Mouse (Mus musculus) megakaryocyte, embryonic 14.5 days (primary cell): ENCODE measurements at regions not wholly inside any gene's neighbourhood (a gene's known extent, or its start where the extent isn't known, plus 50 kb on each side); places are given as distances from the start of the nearest gene placed in this dataset.
"Not testable (repeated sequence)": the region's sequence is repeated elsewhere in the genome, so short reads cannot be mapped to it uniquely, and the experiment has no call there.

Experiments
- H3K27me3 ChIP-seq: replicated peaks from 2 replicates; pipeline ENCODE3; 2012; ENCODE audit warnings: inconsistent platforms
- H3K36me3 ChIP-seq: replicated peaks from 2 replicates; pipeline ENCODE3; 2012; ENCODE audit warnings: low read length, inconsistent platforms, mixed read lengths
- H3K4me1 ChIP-seq: 2 replicates; pipeline ENCODE4 v1.6.1; 2012; ENCODE audit warnings: inconsistent platforms
- H3K4me3 ChIP-seq: replicated peaks from 2 replicates; pipeline ENCODE3; 2012; ENCODE audit warnings: moderate library complexity, mild to moderate bottlenecking, inconsistent platforms
- H3K9me3 ChIP-seq: 2 replicates; pipeline ENCODE4 v1.6.1; 2012; ENCODE audit warnings: inconsistent platforms
- FLI1 ChIP-seq: IDR thresholded peaks from 2 replicates; pipeline ENCODE4 v1.6.1; 2012; ENCODE audit warnings: low read length, inconsistent platforms, mixed read lengths
- GATA1 ChIP-seq: IDR thresholded peaks from 3 replicates; pipeline ENCODE4 v1.6.1; 2012; ENCODE audit warnings: mixed read lengths, low read length, inconsistent platforms, borderline replicate concordance

DNA sequence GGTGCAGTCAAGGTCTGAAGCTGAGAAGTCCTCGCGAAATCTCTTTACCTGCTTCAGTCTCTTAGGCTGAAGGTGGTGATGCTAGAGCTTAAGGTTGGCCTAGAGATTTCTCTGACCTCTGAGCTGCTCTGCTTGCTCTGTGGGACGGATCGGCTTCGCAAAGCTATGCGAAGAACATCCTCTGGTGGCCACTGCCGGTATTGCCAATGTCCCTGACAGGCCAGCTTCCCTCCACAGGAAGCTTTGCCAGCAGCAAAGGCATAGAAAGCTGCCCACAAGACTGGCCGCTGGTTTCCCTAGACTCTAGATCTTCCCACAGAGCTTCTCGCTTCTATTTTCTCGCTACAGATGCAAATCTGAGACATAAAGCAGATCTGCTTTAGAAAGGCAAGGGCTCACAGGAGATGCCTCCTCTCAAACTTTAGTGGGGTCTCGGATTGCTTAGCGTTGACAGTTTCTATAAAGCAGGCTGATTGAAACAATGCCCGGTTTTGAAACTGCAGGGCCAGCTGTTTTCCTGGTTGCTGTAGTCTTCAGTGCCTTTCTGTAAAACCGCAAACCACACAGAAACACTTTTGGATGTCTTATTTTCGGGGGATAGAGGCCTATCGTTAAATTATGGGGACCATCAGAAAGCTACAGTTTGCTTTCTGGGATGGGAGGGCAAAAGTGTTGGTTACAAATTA is 153.7 kb downstream of the Car8 start:
- H3K36me3 ChIP-seq = no peaks in the 10 kb centered on the region
- TF ChIP-seq GATA1 (no peak), FLI1 (no peak)
- no peaks in the 10 kb centered on the region for H3K27me3 ChIP-seq
- peak overlapping the region; percentile 78 for H3K4me3 ChIP-seq
- H3K4me1 ChIP-seq = peaks cover 15% of the 10 kb centered on the region
- H3K9me3 ChIP-seq = no peaks in the 10 kb centered on the region

DNA sequence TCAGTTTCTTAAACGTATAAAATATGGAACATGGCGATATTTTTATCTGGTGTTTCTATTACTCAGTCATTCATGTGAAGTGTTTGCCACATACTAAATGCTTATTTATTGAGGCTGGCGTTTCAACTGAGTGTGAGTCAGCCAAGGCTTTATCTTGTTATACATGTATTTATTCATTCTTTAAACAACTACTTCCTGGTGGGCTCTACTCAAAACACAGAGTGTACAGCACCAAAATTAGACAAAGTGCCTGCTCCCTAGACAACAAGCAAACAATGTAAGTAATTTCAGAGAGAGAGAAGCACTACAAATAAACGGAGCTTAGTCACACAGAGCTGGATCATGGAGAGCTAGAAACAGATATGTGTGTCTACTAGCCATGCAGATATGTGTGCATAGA is 159.5 kb downstream of the Car8 start:
- no peak overlapping the region for H3K4me3 ChIP-seq
- TF ChIP-seq GATA1 (no peak), FLI1 (no peak)
- no peaks in the 10 kb centered on the region for H3K9me3 ChIP-seq
- H3K27me3 ChIP-seq = no peaks in the 10 kb centered on the region
- no peaks in the 10 kb centered on the region for H3K4me1 ChIP-seq
- no peaks in the 10 kb centered on the region for H3K36me3 ChIP-seq

DNA sequence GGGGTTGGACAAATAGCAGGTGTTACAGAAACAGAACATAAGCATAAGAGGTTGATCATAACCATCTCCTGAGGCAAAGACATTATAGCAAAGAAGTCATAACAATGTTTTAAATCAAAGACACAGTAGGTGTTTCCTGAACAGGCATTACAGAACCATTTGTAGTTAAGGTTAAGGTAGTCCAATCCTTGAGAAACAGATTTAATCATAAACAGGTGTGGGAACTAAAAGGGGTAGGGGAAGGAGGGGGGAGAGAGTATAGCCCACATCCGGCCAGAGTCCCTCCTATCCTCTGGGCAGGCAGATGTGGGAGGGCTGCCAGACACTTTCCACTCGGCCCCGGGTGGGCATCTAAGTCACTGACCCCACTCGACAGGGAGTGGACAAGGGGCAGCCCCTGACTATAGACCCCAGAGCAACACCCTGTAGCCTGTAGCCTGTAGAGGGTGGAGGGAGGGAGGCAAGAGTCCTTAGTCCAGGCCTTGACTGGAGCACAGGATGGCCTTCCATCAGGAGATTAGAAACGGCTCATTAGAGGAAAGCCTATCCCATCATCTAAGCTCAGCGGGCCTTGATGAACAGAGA is 165.8 kb downstream of the Car8 start:
- Histone ChIP-seq H3K36me3 (no peaks in the 10 kb centered on the region), H3K4me1 (no peaks in the 10 kb centered on the region), H3K27me3 (no peaks in the 10 kb centered on the region), H3K9me3 (no peaks in the 10 kb centered on the region), H3K4me3 (no peak overlapping the region)
- TF ChIP-seq FLI1 (no peak), GATA1 (no peak)

DNA sequence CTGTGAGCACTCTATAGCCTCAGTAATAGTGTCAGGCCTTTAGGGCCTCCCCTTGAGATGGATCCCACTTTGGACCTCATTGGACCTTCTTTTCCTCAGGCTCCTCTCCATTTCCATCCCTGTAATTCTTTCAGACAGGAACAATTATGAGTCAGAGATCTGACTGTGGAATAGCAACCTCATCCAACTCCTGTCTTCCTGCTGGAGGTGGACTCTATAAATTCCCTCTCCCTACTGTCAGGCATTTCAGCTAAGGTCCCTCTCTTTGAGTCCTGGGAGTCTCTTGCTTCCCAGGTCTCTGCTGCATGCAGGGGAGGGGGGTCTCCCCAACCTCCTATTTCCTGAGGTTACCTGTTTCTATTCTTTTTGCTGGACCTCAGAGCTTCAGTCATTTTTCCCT is 168.1 kb downstream of the Car8 start:
- not testable (repeated sequence) for H3K9me3 ChIP-seq, H3K27me3 ChIP-seq, H3K4me3 ChIP-seq, H3K4me1 ChIP-seq, H3K36me3 ChIP-seq

DNA sequence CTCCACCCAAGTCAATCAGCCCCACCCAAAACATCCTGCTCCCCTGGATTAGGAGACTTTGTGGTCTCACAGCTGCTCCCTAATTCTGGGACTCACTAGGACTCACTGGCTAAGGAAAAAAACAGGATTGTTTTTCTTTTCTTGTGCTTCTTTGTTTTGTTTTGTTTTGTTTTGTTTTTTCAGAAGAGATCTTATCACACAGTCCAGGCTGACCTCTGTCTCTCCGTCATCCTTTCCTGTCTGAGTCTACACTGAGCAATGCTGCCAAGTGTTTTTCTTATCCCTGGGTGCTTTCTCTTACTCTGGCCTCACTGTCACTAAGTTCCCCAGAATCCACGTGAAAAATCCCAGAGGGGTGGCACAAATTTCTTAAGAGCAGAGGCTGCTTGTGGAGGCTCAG is 170.8 kb downstream of the Car8 start:
- Histone ChIP-seq H3K4me3 (no peak overlapping the region), H3K4me1 (no peaks in the 10 kb centered on the region), H3K9me3 (no peaks in the 10 kb centered on the region), H3K36me3 (no peaks in the 10 kb centered on the region), H3K27me3 (no peaks in the 10 kb centered on the region)
- TF ChIP-seq FLI1 (no peak), GATA1 (no peak)

DNA sequence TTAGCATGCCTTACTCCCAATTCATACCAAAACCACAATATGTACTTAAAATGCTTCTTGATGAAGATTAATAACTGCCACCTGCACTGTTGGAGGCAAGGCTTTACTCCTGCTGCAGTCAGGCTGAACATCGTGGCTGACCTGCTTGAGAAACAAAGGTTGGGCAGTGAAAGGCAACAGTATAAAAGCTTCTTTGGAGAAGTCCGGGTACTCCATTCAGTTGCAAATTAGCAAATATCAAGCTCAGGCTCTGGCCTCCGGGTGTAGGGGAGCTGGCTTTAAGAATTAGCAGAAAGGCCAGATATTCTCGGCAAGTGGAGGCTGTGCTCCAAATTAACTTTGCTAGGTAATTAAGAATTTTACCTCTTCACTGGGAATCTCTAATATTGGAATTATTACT is 197.1 kb downstream of the Car8 start:
- no peaks in the 10 kb centered on the region for H3K4me1 ChIP-seq
- peaks cover 19% of the 10 kb centered on the region for H3K9me3 ChIP-seq
- TF ChIP-seq FLI1 = no peak
- H3K27me3 ChIP-seq = no peaks in the 10 kb centered on the region
- no peaks in the 10 kb centered on the region for H3K36me3 ChIP-seq
- H3K4me3 ChIP-seq = no peak overlapping the region

DNA sequence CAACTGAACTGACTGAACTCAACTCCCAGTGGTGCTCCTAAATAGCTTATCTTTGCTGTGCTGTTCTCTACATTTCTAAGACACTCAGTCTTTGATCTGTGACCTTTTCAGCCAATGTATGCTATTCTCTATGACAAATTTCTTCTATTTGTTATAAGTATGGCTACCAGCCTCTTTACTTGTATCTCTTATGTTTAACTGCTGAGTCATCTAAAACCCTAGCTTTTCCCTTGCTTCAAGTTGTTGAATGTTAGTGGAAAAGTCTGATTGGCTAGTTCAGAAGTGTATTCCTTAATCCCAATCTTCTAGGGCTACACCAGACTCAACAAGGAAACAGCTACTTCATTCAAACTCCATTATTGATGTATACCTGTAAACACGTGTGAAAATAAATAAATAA is 201.0 kb downstream of the Car8 start:
- H3K27me3 ChIP-seq = no peaks in the 10 kb centered on the region
- peaks cover 15% of the 10 kb centered on the region for H3K9me3 ChIP-seq
- H3K36me3 ChIP-seq = no peaks in the 10 kb centered on the region
- TF ChIP-seq FLI1 (no peak), GATA1 (no peak)
- no peaks in the 10 kb centered on the region for H3K4me1 ChIP-seq
- no peak overlapping the region for H3K4me3 ChIP-seq

DNA sequence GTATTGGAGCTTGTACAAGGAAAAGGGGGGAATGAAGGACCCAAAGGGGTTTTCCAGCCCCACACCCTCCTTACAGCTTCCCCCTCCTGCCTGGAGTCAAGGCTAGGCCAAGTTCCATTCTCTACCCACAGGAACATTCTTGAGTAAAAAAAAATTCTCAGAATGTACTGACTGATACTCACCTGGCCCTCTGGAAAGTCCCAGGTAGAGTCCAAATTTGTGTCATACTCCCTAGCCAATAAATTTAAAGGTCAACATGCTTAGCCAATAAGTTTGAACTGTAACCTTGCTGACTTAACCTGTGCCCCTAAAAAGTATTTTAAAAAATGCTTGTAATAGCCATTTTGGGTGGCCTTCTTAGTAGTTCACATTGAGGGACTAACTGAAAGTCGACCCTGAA is 205.4 kb downstream of the Car8 start:
- H3K36me3 ChIP-seq, H3K4me3 ChIP-seq, H3K27me3 ChIP-seq, H3K9me3 ChIP-seq, H3K4me1 ChIP-seq: not testable (repeated sequence)

DNA sequence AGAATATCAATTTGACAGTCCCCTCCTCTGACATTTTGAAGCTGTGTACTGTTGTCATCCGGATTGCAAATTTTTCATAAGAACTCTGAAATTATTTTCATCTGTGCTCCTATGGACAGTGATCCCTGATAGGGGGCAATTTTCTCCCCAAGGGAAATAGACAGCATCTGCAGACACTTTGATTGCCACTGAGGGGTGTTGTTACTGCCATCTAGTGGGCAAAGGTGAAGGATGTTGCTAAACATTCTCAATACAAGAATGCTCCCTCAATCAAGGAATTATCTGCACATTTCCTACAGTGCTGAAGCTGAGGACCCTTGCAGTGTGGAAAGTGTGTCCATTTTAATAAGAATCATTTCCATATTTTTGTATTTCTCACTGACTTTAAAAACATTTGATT is 233.7 kb downstream of the Car8 start:
- H3K4me3 ChIP-seq = no peak overlapping the region
- no peak for TF ChIP-seq GATA1
- TF ChIP-seq FLI1 = no peak
- peaks cover 3% of the 10 kb centered on the region; the same call in 1 of the 2 replicates for H3K4me1 ChIP-seq
- H3K36me3 ChIP-seq = peaks cover 12% of the 10 kb centered on the region
- H3K27me3 ChIP-seq = no peaks in the 10 kb centered on the region
- H3K9me3 ChIP-seq = peaks cover 12% of the 10 kb centered on the region; the same call in 1 of the 2 replicates

DNA sequence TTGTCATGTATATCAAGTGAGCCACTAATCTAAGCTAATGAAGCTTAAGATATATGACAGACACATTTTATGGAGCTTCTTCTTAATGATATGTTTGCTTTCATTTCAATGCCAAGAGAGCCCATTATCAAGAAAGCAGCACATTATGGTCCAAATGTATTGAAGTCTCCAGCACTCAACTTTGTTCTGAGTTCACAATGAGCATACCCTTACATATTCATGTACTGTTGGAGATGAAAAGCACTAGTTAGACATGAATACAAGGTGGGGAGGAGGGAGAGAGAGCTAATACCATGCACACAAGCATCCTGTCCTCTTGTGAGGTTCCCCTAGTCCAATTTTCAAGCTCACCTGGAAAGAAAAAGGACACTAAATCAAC is 241.3 kb downstream of the Car8 start:
- Histone ChIP-seq H3K36me3 (no peaks in the 10 kb centered on the region), H3K9me3 (no peaks in the 10 kb centered on the region), H3K4me3 (no peak overlapping the region), H3K4me1 (no peaks in the 10 kb centered on the region), H3K27me3 (no peaks in the 10 kb centered on the region)
- TF ChIP-seq FLI1 (no peak), GATA1 (no peak)
